Mouse (Mus musculus): ENCODE measurements at regions not wholly inside any gene's neighbourhood (a gene's known extent, or its start where the extent isn't known, plus 50 kb on each side); places are given as distances from the start of the nearest gene placed in this dataset.
A peak's percentile ranks its signal among the peaks of the same experiment; 100 is the strongest.

- Histone ChIP-seq H3K9me3 (ENCODE audit: control insufficient read depth) (no peaks in the 10 kb centered on the region), H3K27ac (ENCODE audit: low read depth, low read length) (no peak overlapping the region), H3K27me3 (replicated peaks; ENCODE audit: control insufficient read depth, insufficient read depth, low read length) (no peaks in the 10 kb centered on the region), H3K4me1 (replicated peaks; ENCODE audit: control insufficient read depth, insufficient read depth, low read length) (no peaks in the 10 kb centered on the region), H3K4me2 (replicated peaks; ENCODE audit: low read depth) (no peak overlapping the region), H3K9ac (ENCODE audit: low read depth, low read length) (no peak overlapping the region), H3K36me3 (ENCODE audit: control insufficient read depth, insufficient read depth) (no peaks in the 10 kb centered on the region), H3K4me3 (ENCODE audit: low read depth, low read length) (no peak overlapping the region)
- no peak for ATAC-seq
- TF ChIP-seq CTCF (IDR thresholded peaks at IDR 0.05; ENCODE audit: low read depth) = no peak
- 77% methylated on average over 2 of the region's 2 CpGs for WGBS
Observed at GRCm38 (mm10) chr1:124706246-124706645, 660.9 kb upstream of the Dpp10 start.

- ATAC-seq = no peak
- H3K36me3 ChIP-seq (ENCODE audit: control insufficient read depth, insufficient read depth) = no peaks in the 10 kb centered on the region
- no peak overlapping the region for H3K9ac ChIP-seq (ENCODE audit: low read depth, low read length)
- WGBS = 27% methylated on average over 2 of the region's 2 CpGs
- no peak overlapping the region for H3K27ac ChIP-seq (ENCODE audit: low read depth, low read length)
- H3K4me2 ChIP-seq (replicated peaks; ENCODE audit: low read depth) = no peak overlapping the region
- H3K27me3 ChIP-seq (replicated peaks; ENCODE audit: control insufficient read depth, insufficient read depth, low read length) = no peaks in the 10 kb centered on the region
- TF ChIP-seq CTCF (IDR thresholded peaks at IDR 0.05; ENCODE audit: low read depth) = peak; percentile 65
- no peaks in the 10 kb centered on the region for H3K4me1 ChIP-seq (replicated peaks; ENCODE audit: control insufficient read depth, insufficient read depth, low read length)
- H3K9me3 ChIP-seq (ENCODE audit: control insufficient read depth) = no peaks in the 10 kb centered on the region
- no peak overlapping the region for H3K4me3 ChIP-seq (ENCODE audit: low read depth, low read length)
Observed at GRCm38 (mm10) chr1:124674420-124674819, 629.1 kb upstream of the Dpp10 start.

GRCm38 (mm10) chr1:124652872-124653271 is 607.5 kb upstream of the Dpp10 start:
- Histone ChIP-seq H3K9me3 (ENCODE audit: control insufficient read depth) (no peaks in the 10 kb centered on the region), H3K4me1 (replicated peaks; ENCODE audit: control insufficient read depth, insufficient read depth, low read length) (no peaks in the 10 kb centered on the region), H3K4me2 (replicated peaks; ENCODE audit: low read depth) (no peak overlapping the region), H3K9ac (ENCODE audit: low read depth, low read length) (no peak overlapping the region), H3K4me3 (ENCODE audit: low read depth, low read length) (no peak overlapping the region), H3K27ac (ENCODE audit: low read depth, low read length) (no peak overlapping the region), H3K27me3 (replicated peaks; ENCODE audit: control insufficient read depth, insufficient read depth, low read length) (no peaks in the 10 kb centered on the region), H3K36me3 (ENCODE audit: control insufficient read depth, insufficient read depth) (no peaks in the 10 kb centered on the region)
- ATAC-seq = no peak
- TF ChIP-seq CTCF (IDR thresholded peaks at IDR 0.05; ENCODE audit: low read depth) = no peak

GRCm38 (mm10) chr1:124652251-124652861 is 607.0 kb upstream of the Dpp10 start:
- no peak for ATAC-seq

GRCm38 (mm10) chr1:124635246-124635768 is 589.9 kb upstream of the Dpp10 start:
- Histone ChIP-seq H3K36me3 (ENCODE audit: control insufficient read depth, insufficient read depth) (no peaks in the 10 kb centered on the region), H3K27me3 (replicated peaks; ENCODE audit: control insufficient read depth, insufficient read depth, low read length) (no peaks in the 10 kb centered on the region), H3K9ac (ENCODE audit: low read depth, low read length) (no peak overlapping the region), H3K4me3 (ENCODE audit: low read depth, low read length) (no peak overlapping the region), H3K4me2 (replicated peaks; ENCODE audit: low read depth) (no peak overlapping the region), H3K4me1 (replicated peaks; ENCODE audit: control insufficient read depth, insufficient read depth, low read length) (no peaks in the 10 kb centered on the region), H3K9me3 (ENCODE audit: control insufficient read depth) (no peaks in the 10 kb centered on the region), H3K27ac (ENCODE audit: low read depth, low read length) (no peak overlapping the region)
- ATAC-seq = no peak
- TF ChIP-seq CTCF (IDR thresholded peaks at IDR 0.05; ENCODE audit: low read depth) = no peak

More at GRCm38 (mm10) chr1:124652251-124652861, 607.0 kb upstream of the Dpp10 start:
- Histone ChIP-seq H3K9me3 (ENCODE audit: control insufficient read depth) (no peaks in the 10 kb centered on the region), H3K9ac (ENCODE audit: low read depth, low read length) (no peak overlapping the region), H3K4me2 (replicated peaks; ENCODE audit: low read depth) (no peak overlapping the region), H3K27me3 (replicated peaks; ENCODE audit: control insufficient read depth, insufficient read depth, low read length) (no peaks in the 10 kb centered on the region), H3K4me3 (ENCODE audit: low read depth, low read length) (no peak overlapping the region), H3K4me1 (replicated peaks; ENCODE audit: control insufficient read depth, insufficient read depth, low read length) (no peaks in the 10 kb centered on the region), H3K27ac (ENCODE audit: low read depth, low read length) (no peak overlapping the region), H3K36me3 (ENCODE audit: control insufficient read depth, insufficient read depth) (no peaks in the 10 kb centered on the region)
- WGBS = 86% methylated on average over 3 of the region's 3 CpGs
- peak; percentile 21; the same call in 1 of the 2 replicates for TF ChIP-seq CTCF (IDR thresholded peaks at IDR 0.05; ENCODE audit: low read depth)

GRCm38 (mm10) chr1:124630084-124630483 is 584.7 kb upstream of the Dpp10 start:
- Histone ChIP-seq H3K4me3 (ENCODE audit: low read depth, low read length) (no peak overlapping the region), H3K9ac (ENCODE audit: low read depth, low read length) (no peak overlapping the region), H3K4me1 (replicated peaks; ENCODE audit: control insufficient read depth, insufficient read depth, low read length) (no peaks in the 10 kb centered on the region), H3K36me3 (ENCODE audit: control insufficient read depth, insufficient read depth) (no peaks in the 10 kb centered on the region), H3K27me3 (replicated peaks; ENCODE audit: control insufficient read depth, insufficient read depth, low read length) (no peaks in the 10 kb centered on the region), H3K9me3 (ENCODE audit: control insufficient read depth) (no peaks in the 10 kb centered on the region), H3K4me2 (replicated peaks; ENCODE audit: low read depth) (no peak overlapping the region), H3K27ac (ENCODE audit: low read depth, low read length) (no peak overlapping the region)
- TF ChIP-seq CTCF (IDR thresholded peaks at IDR 0.05; ENCODE audit: low read depth) = no peak
- ATAC-seq = no peak
